Mouse (Mus musculus): ENCODE results near the gene Nacc1. TPM values are rescaled to one million over a fixed set of nuclear protein-coding genes. Genes with fewer than 3 reads are reported as not detected.
"Not testable (repeated sequence)": the region's sequence is repeated elsewhere in the genome, so short reads cannot be mapped to it uniquely, and the experiment has no call there.

The Nacc1 gene
- total and polyA plus RNA-seq, 3 experiments, result 30.5 to 45.3 (median 31.0) TPM

DNA sequence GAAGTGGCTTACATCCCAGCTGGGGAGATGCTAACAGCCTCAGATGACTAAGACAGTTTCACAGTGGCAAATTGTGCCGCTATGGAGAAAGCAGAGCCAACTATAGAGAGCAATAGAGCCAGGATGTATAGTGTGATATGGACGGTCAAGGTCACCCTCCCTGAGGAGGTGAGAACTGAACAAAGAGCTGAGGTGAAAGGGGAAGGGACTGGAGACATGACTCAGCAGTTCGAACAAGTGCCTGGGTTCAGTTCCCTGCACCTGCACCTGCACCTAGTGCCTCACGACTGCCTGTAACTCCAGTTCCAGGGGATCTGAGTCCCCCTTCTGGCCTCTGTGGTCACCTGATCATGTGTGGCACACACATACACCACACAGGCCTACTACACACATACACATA is 57.5 kb downstream of the Nacc1 start:
- no peaks in the 10 kb centered on the region for H3K79me2 ChIP-seq (replicated peaks; ENCODE audit: control insufficient read depth, insufficient read depth, low read length)
- no peak for DNase-seq
- peaks cover 1% of the 10 kb centered on the region; the same call in 1 of the 2 replicates for H3K4me1 ChIP-seq (ENCODE audit: control insufficient read depth, insufficient read depth, low read length)
- no peaks in the 10 kb centered on the region for H3K36me3 ChIP-seq (ENCODE audit: control insufficient read depth, insufficient read depth, low read length)
- H3K9ac ChIP-seq (ENCODE audit: low read depth, low read length), result no peak overlapping the region
- H3K4me3 ChIP-seq, result no peak overlapping the region
- WGBS, result 61% methylated on average over 4 of the region's 4 CpGs
- H3K27ac ChIP-seq, result no peak overlapping the region
- no peaks in the 10 kb centered on the region for H3K27me3 ChIP-seq (ENCODE audit: control insufficient read depth, insufficient read depth, low read length)
- TF ChIP-seq POLR2A (IDR thresholded peaks at IDR 0.05; ENCODE audit: insufficient read depth, low read depth, low read length), result no peak
- no peak for TF ChIP-seq EP300 (IDR thresholded peaks at IDR 0.05; ENCODE audit: insufficient read depth, low read depth, low read length)
- no peak for TF ChIP-seq CTCF (IDR thresholded peaks at IDR 0.05)
- intact Hi-C loops (cut with DNase I), result no loop called here

DNA sequence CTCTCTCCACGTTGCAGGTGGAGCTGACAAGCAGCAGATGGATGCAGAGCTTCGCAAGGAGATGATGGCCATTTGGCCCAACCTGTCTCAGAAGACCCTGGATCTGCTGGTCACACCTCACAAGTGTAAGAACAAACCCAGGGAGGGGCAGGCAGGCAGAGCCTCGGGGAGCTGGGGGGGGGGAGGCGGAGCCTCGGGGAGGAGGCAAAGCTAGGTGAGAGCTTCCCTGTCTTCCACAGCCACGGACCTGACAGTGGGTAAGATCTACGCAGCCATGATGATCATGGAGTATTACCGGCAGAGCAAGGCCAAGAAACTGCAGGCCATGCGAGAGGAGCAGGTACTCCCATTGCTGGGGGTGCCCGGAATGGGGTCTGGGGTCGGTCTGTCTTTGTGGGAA is 58.1 kb downstream of the Nacc1 start:
- 77% methylated on average over 11 of the region's 11 CpGs for WGBS
- no peak for TF ChIP-seq EP300 (IDR thresholded peaks at IDR 0.05; ENCODE audit: insufficient read depth, low read depth, low read length)
- TF ChIP-seq POLR2A (IDR thresholded peaks at IDR 0.05; ENCODE audit: insufficient read depth, low read depth, low read length), result no peak
- TF ChIP-seq CTCF (IDR thresholded peaks at IDR 0.05), result no peak
- Histone ChIP-seq H3K9ac (ENCODE audit: low read depth, low read length) (no peak overlapping the region), H3K27ac (no peak overlapping the region), H3K36me3 (ENCODE audit: control insufficient read depth, insufficient read depth, low read length) (no peaks in the 10 kb centered on the region), H3K4me1 (ENCODE audit: control insufficient read depth, insufficient read depth, low read length) (no peaks in the 10 kb centered on the region), H3K4me3 (no peak overlapping the region), H3K27me3 (ENCODE audit: control insufficient read depth, insufficient read depth, low read length) (no peaks in the 10 kb centered on the region), H3K79me2 (replicated peaks; ENCODE audit: control insufficient read depth, insufficient read depth, low read length) (no peaks in the 10 kb centered on the region)
- intact Hi-C loops (cut with DNase I), result no loop called here
- DNase-seq, result no peak

DNA sequence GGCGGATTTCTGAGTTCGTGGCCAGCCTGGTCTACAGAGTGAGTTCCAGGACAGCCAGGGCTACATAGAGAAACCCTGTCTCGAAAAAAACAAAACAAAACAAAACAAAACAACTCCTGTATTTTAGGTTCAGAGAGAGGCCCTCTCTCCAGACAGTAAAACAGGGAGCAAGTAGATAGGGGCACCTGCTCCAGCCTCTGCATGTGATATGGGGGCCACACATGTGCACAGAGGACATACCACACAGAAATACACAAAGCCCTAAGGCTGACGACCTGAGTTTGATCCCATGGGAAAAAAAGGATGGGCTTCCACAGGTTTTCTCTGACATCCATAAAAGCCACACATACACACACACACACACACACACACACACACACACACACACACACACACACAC is 64.2 kb downstream of the Nacc1 start:
- WGBS, result 73% methylated on average over 4 of the region's 4 CpGs
- H3K4me3 ChIP-seq; H3K36me3 ChIP-seq (ENCODE audit: control insufficient read depth, insufficient read depth, low read length); H3K27me3 ChIP-seq (ENCODE audit: control insufficient read depth, insufficient read depth, low read length); H3K79me2 ChIP-seq (replicated peaks; ENCODE audit: control insufficient read depth, insufficient read depth, low read length); intact Hi-C loops (cut with DNase I); H3K27ac ChIP-seq; H3K9ac ChIP-seq (ENCODE audit: low read depth, low read length); DNase-seq; H3K4me1 ChIP-seq (ENCODE audit: control insufficient read depth, insufficient read depth, low read length): not testable (repeated sequence)

DNA sequence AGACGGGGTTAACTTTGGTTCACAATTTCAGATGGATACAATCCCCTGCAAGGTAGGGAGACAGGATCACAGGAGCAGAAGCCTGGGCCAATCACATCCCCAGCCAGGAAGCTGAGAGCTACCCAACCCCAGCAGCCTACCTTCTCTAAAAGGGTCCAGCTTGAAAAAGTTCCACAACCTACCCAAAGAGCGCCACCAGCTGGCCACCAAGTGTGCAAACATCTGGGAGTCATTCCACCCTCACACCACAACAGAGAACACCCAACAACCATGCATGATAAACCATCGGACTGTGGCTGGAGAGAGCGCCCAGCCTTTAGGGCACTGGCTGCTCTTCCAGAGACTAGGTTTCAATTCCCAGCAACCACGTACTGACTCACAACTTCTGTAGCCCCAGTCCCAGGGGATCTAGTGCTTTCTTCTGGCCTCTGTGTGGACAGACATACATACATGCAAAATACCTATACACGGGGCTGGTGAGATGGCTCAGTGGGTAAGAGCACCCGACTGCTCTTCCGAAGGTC is 66.5 kb downstream of the Nacc1 start:
- intact Hi-C loops (cut with DNase I), result no loop called here
- WGBS, result 73% methylated on average over 8 of the region's 8 CpGs
- Histone ChIP-seq H3K4me3 (no peak overlapping the region), H3K27me3 (ENCODE audit: control insufficient read depth, insufficient read depth, low read length) (no peaks in the 10 kb centered on the region), H3K79me2 (replicated peaks; ENCODE audit: control insufficient read depth, insufficient read depth, low read length) (no peaks in the 10 kb centered on the region), H3K36me3 (ENCODE audit: control insufficient read depth, insufficient read depth, low read length) (no peaks in the 10 kb centered on the region), H3K27ac (no peak overlapping the region), H3K9ac (ENCODE audit: low read depth, low read length) (no peak overlapping the region), H3K4me1 (ENCODE audit: control insufficient read depth, insufficient read depth, low read length) (no peaks in the 10 kb centered on the region)
- TF ChIP-seq EP300 (IDR thresholded peaks at IDR 0.05; ENCODE audit: insufficient read depth, low read depth, low read length) (no peak), POLR2A (IDR thresholded peaks at IDR 0.05; ENCODE audit: insufficient read depth, low read depth, low read length) (no peak), CTCF (IDR thresholded peaks at IDR 0.05) (no peak)
- DNase-seq, result no peak

Other genes with a start within 250 kb of the Nacc1 start
- 10 to 100 TPM; 11.8 to 13.0 TPM for gene Ier2, start 25.0 kb downstream of the Nacc1 start, total RNA-seq (2021)
- gene Ier2, start 25.0 kb downstream of the Nacc1 start, polyA plus RNA-seq (2012; rRNA removed), result 6.8 and 8.1 TPM in 2 replicates
- 10 to 100 TPM; 32.0 to 37.4 TPM for gene Trmt1, start 1.6 kb downstream of the Nacc1 start, total RNA-seq (2021)
- 39.9 and 50.8 TPM in 2 replicates for gene Trmt1, start 1.6 kb downstream of the Nacc1 start, polyA plus RNA-seq (2012; rRNA removed)
- gene Lyl1, start 13.6 kb upstream of the Nacc1 start, total RNA-seq (2021), result 1 to 10 TPM; 3.0 to 3.7 TPM
- gene Lyl1, start 13.6 kb upstream of the Nacc1 start, polyA plus RNA-seq (2012; rRNA removed), result 4.0 and 7.7 TPM in 2 replicates
- under 1 TPM in 1 of 2 experiments, not detected in 1; 0.55 TPM for gene G430095P16Rik, start 35.1 kb upstream of the Nacc1 start, total RNA-seq (2021)
- gene G430095P16Rik, start 35.1 kb upstream of the Nacc1 start, polyA plus RNA-seq (2012; rRNA removed), result 0.70 TPM in 1 of 2 replicates, not detected in the other
- gene Nfix, start 112.5 kb upstream of the Nacc1 start, total RNA-seq (2021), result 100 to 1,000 TPM; 274 to 297 TPM
- 49.0 and 68.7 TPM in 2 replicates for gene Nfix, start 112.5 kb upstream of the Nacc1 start, polyA plus RNA-seq (2012; rRNA removed)
- 10 to 100 TPM; 11.2 to 12.3 TPM for gene Dand5, start 135.0 kb upstream of the Nacc1 start, total RNA-seq (2021)
- gene Dand5, start 135.0 kb upstream of the Nacc1 start, polyA plus RNA-seq (2012; rRNA removed), result 6.1 and 7.6 TPM in 2 replicates
- 10 to 100 TPM; 27.4 to 29.7 TPM for gene Gadd45gip1, start 143.7 kb upstream of the Nacc1 start, total RNA-seq (2021)
- gene Gadd45gip1, start 143.7 kb upstream of the Nacc1 start, polyA plus RNA-seq (2012; rRNA removed), result 13.4 and 21.2 TPM in 2 replicates
- gene Rad23a, start 152.8 kb upstream of the Nacc1 start, total RNA-seq (2021), result 10 to 100 TPM; 85.1 to 87.6 TPM
- gene Rad23a, start 152.8 kb upstream of the Nacc1 start, polyA plus RNA-seq (2012; rRNA removed), result 77.3 and 101 TPM in 2 replicates
- 100 to 1,000 TPM; 352 to 416 TPM for gene Calr, start 159.1 kb upstream of the Nacc1 start, total RNA-seq (2021)
- 154 and 269 TPM in 2 replicates for gene Calr, start 159.1 kb upstream of the Nacc1 start, polyA plus RNA-seq (2012; rRNA removed)
- gene Farsa, start 169.1 kb upstream of the Nacc1 start, total RNA-seq (2021), result 10 to 100 TPM; 21.8 to 24.5 TPM
- 32.5 and 41.4 TPM in 2 replicates for gene Farsa, start 169.1 kb upstream of the Nacc1 start, polyA plus RNA-seq (2012; rRNA removed)
- 1 to 10 TPM; 2.6 to 4.3 TPM for gene Syce2, start 184.2 kb upstream of the Nacc1 start, total RNA-seq (2021)
- 0.33 and 0.64 TPM in 2 replicates for gene Syce2, start 184.2 kb upstream of the Nacc1 start, polyA plus RNA-seq (2012; rRNA removed)
- gene Gcdh, start 206.1 kb upstream of the Nacc1 start, total RNA-seq (2021), result 10 to 100 TPM; 71.5 to 89.9 TPM
- gene Gcdh, start 206.1 kb upstream of the Nacc1 start, polyA plus RNA-seq (2012; rRNA removed), result 134 and 148 TPM in 2 replicates
- gene Klf1, start 214.1 kb upstream of the Nacc1 start, total RNA-seq (2021), result under 1 TPM in 1 of 2 experiments, not detected in 1; 0.16 TPM
- 0.08 and 0.23 TPM in 2 replicates for gene Klf1, start 214.1 kb upstream of the Nacc1 start, polyA plus RNA-seq (2012; rRNA removed)
- 1 to 10 TPM; 6.5 to 9.6 TPM for gene Dnase2a, start 220.7 kb upstream of the Nacc1 start, total RNA-seq (2021)
- 9.2 and 10.9 TPM in 2 replicates for gene Dnase2a, start 220.7 kb upstream of the Nacc1 start, polyA plus RNA-seq (2012; rRNA removed)
- gene Mast1, start 249.5 kb upstream of the Nacc1 start, total RNA-seq (2021), result under 1 TPM; 0.07 to 0.10 TPM
- 0.16 and 0.18 TPM in 2 replicates for gene Mast1, start 249.5 kb upstream of the Nacc1 start, polyA plus RNA-seq (2012; rRNA removed)